ENCODE assay signal across 12 mouse cellular contexts in genomic region chr2:130613091-130613490, GRCm38 (mm10). TPM values are rescaled to one million over a fixed set of nuclear protein-coding genes. Genes with fewer than 3 reads are reported as not detected.
DNase-seq lines count a peak whose midpoint lies in the region; ATAC-seq and TF ChIP-seq lines count a peak whose summit lies in the region.
"Had no signal": no experiment of that assay in that cellular context is flagged by ENCODE, and none has a peak within 500 bp of the region (broad histone marks: within the 10 kb centered on the region; RNA-seq: fewer than 3 reads in every experiment).

No protein-coding gene starts in this region.

- TF ChIP-seq EP300 in lung, postnatal 0 days (IDR thresholded peaks at IDR 0.05) = no peak

- no peak overlapping the region for H3K9ac ChIP-seq in kidney, embryonic 15.5 days
- H3K9ac ChIP-seq in lung, postnatal 0 days (replicated peaks; ENCODE audit: low read depth) = no peak overlapping the region
- H3K9ac ChIP-seq: heart, embryonic 12.5 days; limb, embryonic 15.5 days; neural tube, embryonic 13.5 days had no signal

- peaks cover 5% of the 10 kb centered on the region for H3K36me3 ChIP-seq in kidney, adult 2 months (ENCODE audit: control insufficient read depth, insufficient read depth, low read length)
- peaks cover 48% of the 10 kb centered on the region for H3K36me3 ChIP-seq in kidney, embryonic 15.5 days
- peaks cover 8% of the 10 kb centered on the region; the same call in 1 of the 2 replicates for H3K36me3 ChIP-seq in lung, postnatal 0 days (ENCODE audit: insufficient read depth, low read length)

- TF ChIP-seq CTCF in kidney, adult 2 months (conservative IDR thresholded peaks at IDR 0.05; ENCODE audit: insufficient read depth, insufficient read length, low read depth, low read length) = peak; percentile 65
- peak; percentile 62 for TF ChIP-seq CTCF in lung, postnatal 0 days (IDR thresholded peaks at IDR 0.05)

- no peak overlapping the region for H3K27ac ChIP-seq in kidney, adult 2 months (ENCODE audit: insufficient read depth, low read depth, low read length)
- H3K27ac ChIP-seq in kidney, embryonic 15.5 days = no peak overlapping the region
- H3K27ac ChIP-seq in lung, postnatal 0 days (ENCODE audit: low read length) = no peak overlapping the region
- H3K27ac ChIP-seq: limb, embryonic 15.5 days; neural tube, embryonic 13.5 days had no signal

- no peaks in the 10 kb centered on the region for H3K27me3 ChIP-seq in kidney, adult 2 months (replicated peaks; ENCODE audit: control insufficient read depth, insufficient read depth, low read length)
- no peaks in the 10 kb centered on the region for H3K27me3 ChIP-seq in kidney, embryonic 15.5 days
- H3K27me3 ChIP-seq in lung, postnatal 0 days (replicated peaks; ENCODE audit: insufficient read depth, low read length) = no peaks in the 10 kb centered on the region
- H3K27me3 ChIP-seq: heart, embryonic 12.5 days; limb, embryonic 15.5 days; neural tube, embryonic 13.5 days had no signal

- TF ChIP-seq POLR2A in kidney, adult 2 months (IDR thresholded peaks at IDR 0.05; ENCODE audit: low read depth, low read length) = no peak

- WGBS in kidney, adult 2 months = 65% methylated on average over 3 of the region's 3 CpGs
- 72% methylated on average over 3 of the region's 3 CpGs for WGBS in kidney, embryonic 15.5 days
- 45% methylated on average over 3 of the region's 3 CpGs for WGBS in lung, postnatal 0 days

- H3K4me3 ChIP-seq in kidney, adult 2 months (ENCODE audit: insufficient read depth, low read depth, low read length) = no peak overlapping the region
- no peak overlapping the region for H3K4me3 ChIP-seq in kidney, embryonic 15.5 days (replicated peaks)
- no peak overlapping the region for H3K4me3 ChIP-seq in lung, postnatal 0 days (ENCODE audit: low read depth, low read length)
- H3K4me3 ChIP-seq: heart, embryonic 12.5 days; limb, embryonic 15.5 days; neural tube, embryonic 13.5 days had no signal

- H3K4me1 ChIP-seq in kidney, adult 2 months (ENCODE audit: control insufficient read depth, insufficient read depth, low read length) = peaks cover 7% of the 10 kb centered on the region; the same call in 1 of the 2 replicates
- H3K4me1 ChIP-seq in kidney, embryonic 15.5 days = no peaks in the 10 kb centered on the region
- no peaks in the 10 kb centered on the region for H3K4me1 ChIP-seq in lung, postnatal 0 days (ENCODE audit: insufficient read depth, low read depth, low read length)
- H3K4me1 ChIP-seq: heart, embryonic 12.5 days; limb, embryonic 15.5 days; neural tube, embryonic 13.5 days had no signal

- no peak overlapping the region for H3K4me2 ChIP-seq in kidney, embryonic 15.5 days
- H3K4me2 ChIP-seq in lung, postnatal 0 days (replicated peaks; ENCODE audit: low read depth, low read length) = no peak overlapping the region
- H3K4me2 ChIP-seq: heart, embryonic 12.5 days; limb, embryonic 15.5 days; neural tube, embryonic 13.5 days had no signal

- DNase-seq in kidney, adult 2 months = peak; percentile 56
- peak; percentile 64 for DNase-seq in ES-CJ7 (ENCODE audit: low read depth, low spot score)
- peak; percentile 35 for DNase-seq in brain, adult 2 months (ENCODE audit: low read depth, low spot score)
- DNase-seq in lung, postnatal 0 days (ENCODE audit: low spot score) = no peak
- DNase-seq in frontal cortex, adult 2 months (ENCODE audit: extremely low spot score in 1 of 2, low spot score in 1 of 2) = no peak
- DNase-seq in right cerebral cortex, postnatal 4 days = no peak
- DNase-seq in layer of hippocampus, postnatal 10 days (ENCODE audit: low spot score in 2 of 2) = no peak

- ATAC-seq in kidney, embryonic 15.5 days (replicated peaks; ENCODE audit: low FRiP score) = no peak
- ATAC-seq in lung, postnatal 0 days = no peak

- H3K9me3 ChIP-seq in kidney, embryonic 15.5 days (replicated peaks) = no peaks in the 10 kb centered on the region
- H3K9me3 ChIP-seq in lung, postnatal 0 days (ENCODE audit: low read length) = no peaks in the 10 kb centered on the region
- H3K9me3 ChIP-seq: heart, embryonic 12.5 days; limb, embryonic 15.5 days; neural tube, embryonic 13.5 days had no signal

RNA-seq across cellular contexts. Expression of gene Fastkd5, which starts 16.7 kb away (rescaled TPM):
- polyA plus RNA-seq in kidney, adult 2 months (2012; rRNA removed) = 3.4 and 4.0 TPM in 2 replicates
- 17.3 TPM in 2 replicates for polyA plus RNA-seq in kidney, embryonic 15.5 days (2015; fragmentation: Nextera tagmentation; extraction: Ambion mirVana)
- polyA plus RNA-seq in lung, postnatal 0 days (2015; fragmentation: Nextera tagmentation; extraction: Ambion mirVana) = 4.8 and 5.9 TPM in 2 replicates
- 3.8 TPM in 2 replicates for polyA plus RNA-seq in frontal cortex, adult 2 months (2012; rRNA removed)
- total RNA-seq in layer of hippocampus, postnatal 10 days (2021) = 1 to 10 TPM; 8.1 to 8.7 TPM

RNA-seq across cellular contexts. Expression of gene Ubox5, which starts 16.7 kb away (rescaled TPM):
- polyA plus RNA-seq in kidney, adult 2 months (2012; rRNA removed) = 7.3 and 8.0 TPM in 2 replicates
- polyA plus RNA-seq in kidney, embryonic 15.5 days (2015; fragmentation: Nextera tagmentation; extraction: Ambion mirVana) = 12.6 and 13.6 TPM in 2 replicates
- 4.4 TPM in 2 replicates for polyA plus RNA-seq in lung, postnatal 0 days (2015; fragmentation: Nextera tagmentation; extraction: Ambion mirVana)
- polyA plus RNA-seq in frontal cortex, adult 2 months (2012; rRNA removed) = 9.8 and 11.2 TPM in 2 replicates
- total RNA-seq in layer of hippocampus, postnatal 10 days (2021) = 1 to 10 TPM; 7.4 to 8.2 TPM

RNA-seq across cellular contexts. Expression of gene Lzts3, which starts 29.5 kb away (rescaled TPM):
- 169 and 188 TPM in 2 replicates for polyA plus RNA-seq in kidney, adult 2 months (2012; rRNA removed)
- polyA plus RNA-seq in kidney, embryonic 15.5 days (2015; fragmentation: Nextera tagmentation; extraction: Ambion mirVana) = 12.2 and 13.0 TPM in 2 replicates
- polyA plus RNA-seq in lung, postnatal 0 days (2015; fragmentation: Nextera tagmentation; extraction: Ambion mirVana) = 0.95 and 1.5 TPM in 2 replicates
- polyA plus RNA-seq in frontal cortex, adult 2 months (2012; rRNA removed) = 114 and 133 TPM in 2 replicates
- 10 to 100 TPM; 43.9 to 50.5 TPM for total RNA-seq in layer of hippocampus, postnatal 10 days (2021)

RNA-seq across cellular contexts. Expression of gene Avp, which starts 30.7 kb away (rescaled TPM):
- not detected in 2 replicates for polyA plus RNA-seq in kidney, adult 2 months (2012; rRNA removed)
- polyA plus RNA-seq in kidney, embryonic 15.5 days (2015; fragmentation: Nextera tagmentation; extraction: Ambion mirVana) = not detected in 2 replicates
- polyA plus RNA-seq in lung, postnatal 0 days (2015; fragmentation: Nextera tagmentation; extraction: Ambion mirVana) = not detected in 2 replicates
- polyA plus RNA-seq in frontal cortex, adult 2 months (2012; rRNA removed) = 0.50 and 0.76 TPM in 2 replicates
- not detected for total RNA-seq in layer of hippocampus, postnatal 10 days (2021)
- polyA plus RNA-seq: limb, embryonic 15.5 days; urinary bladder, adult 2 months had no signal

RNA-seq across cellular contexts. Expression of gene Oxt, which starts 37.1 kb away (rescaled TPM):
- not detected in 2 replicates for polyA plus RNA-seq in kidney, adult 2 months (2012; rRNA removed)
- not detected in 2 replicates for polyA plus RNA-seq in kidney, embryonic 15.5 days (2015; fragmentation: Nextera tagmentation; extraction: Ambion mirVana)
- polyA plus RNA-seq in lung, postnatal 0 days (2015; fragmentation: Nextera tagmentation; extraction: Ambion mirVana) = not detected in 2 replicates
- polyA plus RNA-seq in frontal cortex, adult 2 months (2012; rRNA removed) = 0.76 TPM in 1 of 2 replicates, not detected in the other
- not detected for total RNA-seq in layer of hippocampus, postnatal 10 days (2021)
- polyA plus RNA-seq: heart, embryonic 12.5 days; limb, embryonic 15.5 days; neural tube, embryonic 13.5 days; urinary bladder, adult 2 months had no signal

Comparison
In these comparisons a context has a peak if more than half of its experiments do, and no peak if none do; other contexts are left out.
1. DNase-seq: peak in kidney, adult 2 months (single experiment), ES-CJ7 (single experiment) and brain, adult 2 months (single experiment); none in lung, postnatal 0 days (single experiment), frontal cortex, adult 2 months (0 of 2), right cerebral cortex, postnatal 4 days (single experiment) and layer of hippocampus, postnatal 10 days (0 of 2).